Mouse (Mus musculus) hindlimb bud, embryonic 11.5 days (tissue): ENCODE results near the gene Htatip2.

Source experiments
- DNase-seq: peaks from one replicate; pipeline ENCODE4 v3.0.0-alpha.2; 2012; ENCODE audit warnings: low read depth, low spot score; ENCODE audit errors: extremely low spot score

The Htatip2 gene

GRCm38 (mm10) chr7:49785141-49785540 is 26.2 kb downstream of the Htatip2 start:
- no peak for DNase-seq

GRCm38 (mm10) chr7:49786618-49787382 is 27.9 kb downstream of the Htatip2 start:
- DNase-seq, result peak; percentile 28

- DNase-seq, result no peak
Observed at GRCm38 (mm10) chr7:49787383-49787645, 28.4 kb downstream of the Htatip2 start.

GRCm38 (mm10) chr7:49794304-49794703 is 35.4 kb downstream of the Htatip2 start:
- no peak for DNase-seq

GRCm38 (mm10) chr7:49797171-49797570 is 38.3 kb downstream of the Htatip2 start:
- no peak for DNase-seq

GRCm38 (mm10) chr7:49803511-49803910 is 44.6 kb downstream of the Htatip2 start:
- no peak for DNase-seq

GRCm38 (mm10) chr7:49804638-49805165 is 45.8 kb downstream of the Htatip2 start:
- DNase-seq, result no peak

- no peak for DNase-seq
Observed at GRCm38 (mm10) chr7:49805618-49806017, 46.7 kb downstream of the Htatip2 start.

GRCm38 (mm10) chr7:49807093-49807682 is 48.3 kb downstream of the Htatip2 start:
- DNase-seq, result no peak

GRCm38 (mm10) chr7:49807846-49808622 is 49.1 kb downstream of the Htatip2 start:
- no peak for DNase-seq

- DNase-seq, result no peak
Observed at GRCm38 (mm10) chr7:49809100-49809499, 50.2 kb downstream of the Htatip2 start.

GRCm38 (mm10) chr7:49809562-49809961 is 50.6 kb downstream of the Htatip2 start:
- DNase-seq, result no peak

GRCm38 (mm10) chr7:49811346-49811745 is 52.4 kb downstream of the Htatip2 start:
- no peak for DNase-seq

GRCm38 (mm10) chr7:49819393-49819792 is 60.5 kb downstream of the Htatip2 start:
- DNase-seq, result no peak

GRCm38 (mm10) chr7:49821370-49821769 is 62.5 kb downstream of the Htatip2 start:
- DNase-seq, result no peak

- no peak for DNase-seq
Observed at GRCm38 (mm10) chr7:49822028-49822427, 63.1 kb downstream of the Htatip2 start.
